Mouse (Mus musculus): ENCODE results near the gene Sgcb. TPM values are rescaled to one million over a fixed set of nuclear protein-coding genes. Genes with fewer than 3 reads are reported as not detected.

Sgcb gene
- polyA plus RNA-seq, 1 experiment, result 47.8 TPM

GRCm38 (mm10) chr5:73613296-73613695 lies 34.3 kb downstream of the Sgcb start:
- no peak for DNase-seq
- TF ChIP-seq CTCF (IDR thresholded peaks at IDR 0.05; ENCODE audit: borderline replicate concordance, insufficient read depth, low read depth, low read length) (no peak), POLR2A (IDR thresholded peaks at IDR 0.05; ENCODE audit: borderline replicate concordance, insufficient read depth, low read length) (no peak)
- Histone ChIP-seq H3K4me3 (replicated peaks; ENCODE audit: insufficient read depth, low read depth, low read length) (no peak overlapping the region), H3K27ac (ENCODE audit: insufficient read depth, low read length) (no peak overlapping the region), H3K27me3 (ENCODE audit: control insufficient read depth, insufficient read depth, low read length) (no peaks in the 10 kb centered on the region), H3K4me1 (ENCODE audit: control insufficient read depth, insufficient read depth, low read length) (no peaks in the 10 kb centered on the region)
- WGBS, result 42% methylated on average over 8 of the region's 8 CpGs

GRCm38 (mm10) chr5:73611071-73611470 lies 36.5 kb downstream of the Sgcb start:
- TF ChIP-seq POLR2A (IDR thresholded peaks at IDR 0.05; ENCODE audit: borderline replicate concordance, insufficient read depth, low read length), result no peak
- no peak for TF ChIP-seq CTCF (IDR thresholded peaks at IDR 0.05; ENCODE audit: borderline replicate concordance, insufficient read depth, low read depth, low read length)

GRCm38 (mm10) chr5:73604964-73605363 lies 42.6 kb downstream of the Sgcb start:
- Histone ChIP-seq H3K27me3 (ENCODE audit: control insufficient read depth, insufficient read depth, low read length) (no peaks in the 10 kb centered on the region; the same call in 1 of the 2 replicates), H3K27ac (ENCODE audit: insufficient read depth, low read length) (no peak overlapping the region), H3K4me1 (ENCODE audit: control insufficient read depth, insufficient read depth, low read length) (no peaks in the 10 kb centered on the region; the same call in 1 of the 2 replicates), H3K4me3 (replicated peaks; ENCODE audit: insufficient read depth, low read depth, low read length) (no peak overlapping the region)
- TF ChIP-seq POLR2A (IDR thresholded peaks at IDR 0.05; ENCODE audit: borderline replicate concordance, insufficient read depth, low read length) (no peak), CTCF (IDR thresholded peaks at IDR 0.05; ENCODE audit: borderline replicate concordance, insufficient read depth, low read depth, low read length) (no peak)
- no peak for DNase-seq
- WGBS, result 69% methylated on average over 6 of the region's 6 CpGs

More at GRCm38 (mm10) chr5:73611071-73611470, 36.5 kb downstream of the Sgcb start:
- no peak for DNase-seq
- Histone ChIP-seq H3K4me1 (ENCODE audit: control insufficient read depth, insufficient read depth, low read length) (no peaks in the 10 kb centered on the region; the same call in 1 of the 2 replicates), H3K27me3 (ENCODE audit: control insufficient read depth, insufficient read depth, low read length) (no peaks in the 10 kb centered on the region), H3K27ac (ENCODE audit: insufficient read depth, low read length) (no peak overlapping the region), H3K4me3 (replicated peaks; ENCODE audit: insufficient read depth, low read depth, low read length) (no peak overlapping the region)
- 96% methylated on average over 4 of the region's 4 CpGs for WGBS

- no peak overlapping the region for H3K4me3 ChIP-seq (replicated peaks; ENCODE audit: insufficient read depth, low read depth, low read length)
- H3K4me1 ChIP-seq (ENCODE audit: control insufficient read depth, insufficient read depth, low read length), result no peaks in the 10 kb centered on the region; the same call in 1 of the 2 replicates
- no peaks in the 10 kb centered on the region; the same call in 1 of the 2 replicates for H3K27me3 ChIP-seq (ENCODE audit: control insufficient read depth, insufficient read depth, low read length)
- DNase-seq, result no peak
- TF ChIP-seq POLR2A (IDR thresholded peaks at IDR 0.05; ENCODE audit: borderline replicate concordance, insufficient read depth, low read length) (no peak), CTCF (IDR thresholded peaks at IDR 0.05; ENCODE audit: borderline replicate concordance, insufficient read depth, low read depth, low read length) (no peak)
- 51% methylated on average over 6 of the region's 6 CpGs for WGBS
- no peak overlapping the region for H3K27ac ChIP-seq (ENCODE audit: insufficient read depth, low read length)
These were observed 43.0 kb downstream of the Sgcb start for GRCm38 (mm10) chr5:73604542-73604941.

GRCm38 (mm10) chr5:73602865-73603264 lies 44.7 kb downstream of the Sgcb start:
- 39% methylated on average over 3 of the region's 3 CpGs for WGBS
- peaks cover 4% of the 10 kb centered on the region for H3K4me1 ChIP-seq (ENCODE audit: control insufficient read depth, insufficient read depth, low read length)
- H3K27me3 ChIP-seq (ENCODE audit: control insufficient read depth, insufficient read depth, low read length), result no peaks in the 10 kb centered on the region; the same call in 1 of the 2 replicates
- DNase-seq, result no peak
- H3K4me3 ChIP-seq (replicated peaks; ENCODE audit: insufficient read depth, low read depth, low read length), result no peak overlapping the region
- TF ChIP-seq CTCF (IDR thresholded peaks at IDR 0.05; ENCODE audit: borderline replicate concordance, insufficient read depth, low read depth, low read length) (no peak), POLR2A (IDR thresholded peaks at IDR 0.05; ENCODE audit: borderline replicate concordance, insufficient read depth, low read length) (no peak)
- no peak overlapping the region for H3K27ac ChIP-seq (ENCODE audit: insufficient read depth, low read length)

GRCm38 (mm10) chr5:73601361-73601763 lies 46.2 kb downstream of the Sgcb start:
- H3K4me1 ChIP-seq (ENCODE audit: control insufficient read depth, insufficient read depth, low read length), result peaks cover 4% of the 10 kb centered on the region
- peak in 1 of 2 experiments; percentile 19 for DNase-seq
- H3K27me3 ChIP-seq (ENCODE audit: control insufficient read depth, insufficient read depth, low read length), result no peaks in the 10 kb centered on the region; the same call in 1 of the 2 replicates
- no peak overlapping the region for H3K27ac ChIP-seq (ENCODE audit: insufficient read depth, low read length)
- no peak overlapping the region for H3K4me3 ChIP-seq (replicated peaks; ENCODE audit: insufficient read depth, low read depth, low read length)
- WGBS, result 30% methylated on average over 8 of the region's 8 CpGs
- TF ChIP-seq POLR2A (IDR thresholded peaks at IDR 0.05; ENCODE audit: borderline replicate concordance, insufficient read depth, low read length), result no peak
- no peak for TF ChIP-seq CTCF (IDR thresholded peaks at IDR 0.05; ENCODE audit: borderline replicate concordance, insufficient read depth, low read depth, low read length)

- H3K4me1 ChIP-seq (ENCODE audit: control insufficient read depth, insufficient read depth, low read length), result peaks cover 4% of the 10 kb centered on the region
- H3K4me3 ChIP-seq (replicated peaks; ENCODE audit: insufficient read depth, low read depth, low read length), result no peak overlapping the region
- no peak for DNase-seq
- H3K27ac ChIP-seq (ENCODE audit: insufficient read depth, low read length), result no peak overlapping the region
- H3K27me3 ChIP-seq (ENCODE audit: control insufficient read depth, insufficient read depth, low read length), result no peaks in the 10 kb centered on the region; the same call in 1 of the 2 replicates
- no peak for TF ChIP-seq CTCF (IDR thresholded peaks at IDR 0.05; ENCODE audit: borderline replicate concordance, insufficient read depth, low read depth, low read length)
- no peak for TF ChIP-seq POLR2A (IDR thresholded peaks at IDR 0.05; ENCODE audit: borderline replicate concordance, insufficient read depth, low read length)
- 78% methylated on average over 2 of the region's 2 CpGs for WGBS
These were observed 47.6 kb downstream of the Sgcb start for GRCm38 (mm10) chr5:73599991-73600390.

- DNase-seq, result no peak
- TF ChIP-seq POLR2A (IDR thresholded peaks at IDR 0.05; ENCODE audit: borderline replicate concordance, insufficient read depth, low read length) (no peak), CTCF (IDR thresholded peaks at IDR 0.05; ENCODE audit: borderline replicate concordance, insufficient read depth, low read depth, low read length) (no peak)
These were observed 48.5 kb downstream of the Sgcb start for GRCm38 (mm10) chr5:73598943-73599695.

More at GRCm38 (mm10) chr5:73598943-73599695, 48.5 kb downstream of the Sgcb start:
- Histone ChIP-seq H3K4me1 (ENCODE audit: control insufficient read depth, insufficient read depth, low read length) (peaks cover 4% of the 10 kb centered on the region), H3K27ac (ENCODE audit: insufficient read depth, low read length) (no peak overlapping the region), H3K4me3 (replicated peaks; ENCODE audit: insufficient read depth, low read depth, low read length) (no peak overlapping the region), H3K27me3 (ENCODE audit: control insufficient read depth, insufficient read depth, low read length) (no peaks in the 10 kb centered on the region)
- WGBS, result 42% methylated on average over 5 of the region's 5 CpGs
